Mouse (Mus musculus): ENCODE data around the gene Osgin1. TPM values are rescaled to one million over a fixed set of nuclear protein-coding genes. Genes with fewer than 3 reads are reported as not detected.

Osgin1 gene
- 41.2 and 49.7 TPM in 2 replicates for polyA plus RNA-seq (2015; fragmentation: Nextera tagmentation; extraction: Ambion mirVana)

- Histone ChIP-seq H3K9me3 (replicated peaks) (no peaks in the 10 kb centered on the region), H3K4me3 (replicated peaks) (no peak within 1 kb of the TSS), H3K4me1 (replicated peaks) (peaks cover 69% of the 10 kb centered on the region), H3K27ac (replicated peaks) (peak within 1 kb of the TSS; percentile 59), H3K36me3 (replicated peaks) (no peaks in the 10 kb centered on the region), H3K4me2 (no peak within 1 kb of the TSS; the same call in 1 of the 2 replicates), H3K27me3 (no peaks in the 10 kb centered on the region), H3K9ac (no peak within 1 kb of the TSS)
- ATAC-seq (ENCODE audit: insufficient read depth), result no peak
- WGBS (ENCODE audit: insufficient replicate concordance), result 73% methylated on average over 13 of the region's 13 CpGs
Observed at GRCm38 (mm10) chr8:119433582-119434174, at the start of gene Osgin1. Gene Osgin1, plus strand, starts transcription at chr8:119434124.

- Histone ChIP-seq H3K9ac (no peak overlapping the region), H3K4me1 (replicated peaks) (no peaks in the 10 kb centered on the region), H3K27ac (replicated peaks) (no peak overlapping the region), H3K9me3 (replicated peaks) (no peaks in the 10 kb centered on the region), H3K36me3 (replicated peaks) (no peaks in the 10 kb centered on the region), H3K4me3 (replicated peaks) (no peak overlapping the region), H3K27me3 (no peaks in the 10 kb centered on the region), H3K4me2 (no peak overlapping the region)
- WGBS (ENCODE audit: insufficient replicate concordance), result 23% methylated on average over 10 of the region's 10 CpGs
- no peak for ATAC-seq (ENCODE audit: insufficient read depth)
Observed at GRCm38 (mm10) chr8:119384478-119384877, 49.4 kb upstream of the Osgin1 start.

- no peaks in the 10 kb centered on the region for H3K9me3 ChIP-seq (replicated peaks)
- 41% methylated on average over 6 of the region's 6 CpGs for WGBS (ENCODE audit: insufficient replicate concordance)
- no peak overlapping the region for H3K27ac ChIP-seq (replicated peaks)
- H3K4me2 ChIP-seq, result no peak overlapping the region
- no peaks in the 10 kb centered on the region for H3K36me3 ChIP-seq (replicated peaks)
- no peak overlapping the region for H3K9ac ChIP-seq
- no peaks in the 10 kb centered on the region for H3K4me1 ChIP-seq (replicated peaks)
- no peak overlapping the region for H3K4me3 ChIP-seq (replicated peaks)
- H3K27me3 ChIP-seq, result no peaks in the 10 kb centered on the region
- ATAC-seq (ENCODE audit: insufficient read depth), result no peak
Observed at GRCm38 (mm10) chr8:119385854-119386253, 48.1 kb upstream of the Osgin1 start.

- H3K9ac ChIP-seq, result no peak overlapping the region
- no peak overlapping the region for H3K27ac ChIP-seq (replicated peaks)
- H3K4me3 ChIP-seq (replicated peaks), result no peak overlapping the region
- ATAC-seq (ENCODE audit: insufficient read depth), result no peak
- H3K4me2 ChIP-seq, result no peak overlapping the region
- no peaks in the 10 kb centered on the region for H3K9me3 ChIP-seq (replicated peaks)
- WGBS (ENCODE audit: insufficient replicate concordance), result 51% methylated on average over 6 of the region's 6 CpGs
- no peaks in the 10 kb centered on the region for H3K36me3 ChIP-seq (replicated peaks)
- H3K4me1 ChIP-seq (replicated peaks), result no peaks in the 10 kb centered on the region
- no peaks in the 10 kb centered on the region for H3K27me3 ChIP-seq
Observed at GRCm38 (mm10) chr8:119386988-119387387, 46.9 kb upstream of the Osgin1 start.

- no peak for ATAC-seq (ENCODE audit: insufficient read depth)
- Histone ChIP-seq H3K27ac (replicated peaks) (no peak overlapping the region), H3K36me3 (replicated peaks) (no peaks in the 10 kb centered on the region), H3K27me3 (no peaks in the 10 kb centered on the region), H3K4me2 (peak overlapping the region; percentile 97), H3K9ac (peak overlapping the region; percentile 50; the same call in 1 of the 2 replicates), H3K4me3 (replicated peaks) (peak overlapping the region; percentile 74), H3K9me3 (replicated peaks) (no peaks in the 10 kb centered on the region), H3K4me1 (replicated peaks) (peaks cover 33% of the 10 kb centered on the region)
- WGBS (ENCODE audit: insufficient replicate concordance), result 66% methylated on average over 9 of the region's 9 CpGs
Observed at GRCm38 (mm10) chr8:119394097-119394496, 39.8 kb upstream of the Osgin1 start.

- ATAC-seq (ENCODE audit: insufficient read depth), result peak; percentile 88
- 2% methylated on average over 44 of the region's 44 CpGs for WGBS (ENCODE audit: insufficient replicate concordance)
- Histone ChIP-seq H3K4me1 (replicated peaks) (peaks cover 35% of the 10 kb centered on the region), H3K27me3 (no peaks in the 10 kb centered on the region), H3K27ac (replicated peaks) (peak within 1 kb of the TSS; percentile 69), H3K4me2 (peak within 1 kb of the TSS; percentile 97), H3K36me3 (replicated peaks) (no peaks in the 10 kb centered on the region), H3K9ac (peak within 1 kb of the TSS; percentile 71), H3K4me3 (replicated peaks) (peak within 1 kb of the TSS; percentile 74), H3K9me3 (replicated peaks) (no peaks in the 10 kb centered on the region)
Observed at GRCm38 (mm10) chr8:119394524-119395026, 39.3 kb upstream of the Osgin1 start, which contains the start of gene Mlycd. Gene Mlycd, plus strand, starts transcription at chr8:119394878.

- H3K27me3 ChIP-seq, result no peaks in the 10 kb centered on the region
- 4% methylated on average over 83 of the region's 83 CpGs for WGBS (ENCODE audit: insufficient replicate concordance)
- ATAC-seq (ENCODE audit: insufficient read depth), result peak; percentile 45
Observed at GRCm38 (mm10) chr8:119395072-119395950, 38.6 kb upstream of the Osgin1 start.

DNA sequence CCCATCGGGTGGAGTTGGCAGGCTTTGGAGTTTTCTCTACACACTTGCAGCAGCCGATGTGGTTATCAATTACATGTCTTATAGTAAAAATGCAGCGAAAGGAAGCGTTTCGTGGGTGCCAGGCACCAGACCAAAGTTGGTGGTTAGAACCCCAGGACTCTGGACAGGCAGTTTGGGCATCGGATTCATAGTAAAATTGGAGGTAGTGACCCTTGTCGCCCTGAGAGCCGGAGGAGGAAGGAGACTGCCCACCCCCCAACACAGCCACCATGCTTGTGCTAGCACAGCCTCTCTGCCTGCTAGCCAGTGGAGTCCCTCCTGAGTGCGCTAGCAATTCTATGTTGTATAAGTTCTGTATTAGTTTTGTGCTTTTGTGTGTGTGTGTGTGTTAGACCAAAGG lies 35.4 kb upstream of the Osgin1 start:
- Histone ChIP-seq H3K36me3 (replicated peaks) (0 out of 2 replicates have a peak, but pooled peaks cover 3% of the 10 kb centered on the region), H3K9ac (no peak overlapping the region), H3K4me3 (replicated peaks) (no peak overlapping the region), H3K4me1 (replicated peaks) (peaks cover 42% of the 10 kb centered on the region), H3K9me3 (replicated peaks) (no peaks in the 10 kb centered on the region), H3K27ac (replicated peaks) (no peak overlapping the region), H3K4me2 (no peak overlapping the region), H3K27me3 (no peaks in the 10 kb centered on the region)
- 75% methylated on average over 9 of the region's 9 CpGs for WGBS (ENCODE audit: insufficient replicate concordance)
- ATAC-seq (ENCODE audit: insufficient read depth), result no peak

More at GRCm38 (mm10) chr8:119395072-119395950, 38.6 kb upstream of the Osgin1 start:
- Histone ChIP-seq H3K4me2 (peak overlapping the region; percentile 97), H3K36me3 (replicated peaks) (no peaks in the 10 kb centered on the region), H3K9me3 (replicated peaks) (no peaks in the 10 kb centered on the region), H3K4me3 (replicated peaks) (peak overlapping the region; percentile 74), H3K27ac (replicated peaks) (peak overlapping the region; percentile 69), H3K4me1 (replicated peaks) (peaks cover 35% of the 10 kb centered on the region), H3K9ac (peak overlapping the region; percentile 71)

- peaks cover 37% of the 10 kb centered on the region for H3K4me1 ChIP-seq (replicated peaks)
- no peak for ATAC-seq (ENCODE audit: insufficient read depth)
- H3K9me3 ChIP-seq (replicated peaks), result no peaks in the 10 kb centered on the region
- H3K36me3 ChIP-seq (replicated peaks), result 0 out of 2 replicates have a peak, but pooled peaks cover 3% of the 10 kb centered on the region
- no peak overlapping the region for H3K27ac ChIP-seq (replicated peaks)
- no peak overlapping the region for H3K4me2 ChIP-seq
- no peak overlapping the region for H3K9ac ChIP-seq
- WGBS (ENCODE audit: insufficient replicate concordance), result 68% methylated on average over 6 of the region's 6 CpGs
- no peaks in the 10 kb centered on the region for H3K27me3 ChIP-seq
- H3K4me3 ChIP-seq (replicated peaks), result no peak overlapping the region
Observed at GRCm38 (mm10) chr8:119399255-119399654, 34.7 kb upstream of the Osgin1 start.

GRCm38 (mm10) chr8:119400122-119400671 lies 33.7 kb upstream of the Osgin1 start:
- Histone ChIP-seq H3K27me3 (no peaks in the 10 kb centered on the region), H3K4me2 (no peak overlapping the region), H3K9ac (no peak overlapping the region), H3K36me3 (replicated peaks) (0 out of 2 replicates have a peak, but pooled peaks cover 9% of the 10 kb centered on the region), H3K27ac (replicated peaks) (no peak overlapping the region), H3K4me3 (replicated peaks) (no peak overlapping the region), H3K9me3 (replicated peaks) (no peaks in the 10 kb centered on the region), H3K4me1 (replicated peaks) (peaks cover 31% of the 10 kb centered on the region)
- no peak for ATAC-seq (ENCODE audit: insufficient read depth)
- 67% methylated on average over 9 of the region's 9 CpGs for WGBS (ENCODE audit: insufficient replicate concordance)

GRCm38 (mm10) chr8:119400904-119401303 lies 33.0 kb upstream of the Osgin1 start:
- 65% methylated on average over 3 of the region's 3 CpGs for WGBS (ENCODE audit: insufficient replicate concordance)
- H3K27me3 ChIP-seq, result no peaks in the 10 kb centered on the region

More at GRCm38 (mm10) chr8:119400904-119401303, 33.0 kb upstream of the Osgin1 start:
- ATAC-seq (ENCODE audit: insufficient read depth), result peak; percentile 40; the same call in 1 of the 2 replicates
- 0 out of 2 replicates have a peak, but pooled peaks cover 9% of the 10 kb centered on the region for H3K36me3 ChIP-seq (replicated peaks)
- no peak overlapping the region for H3K9ac ChIP-seq
- H3K4me1 ChIP-seq (replicated peaks), result peaks cover 24% of the 10 kb centered on the region
- H3K4me2 ChIP-seq, result no peak overlapping the region
- H3K9me3 ChIP-seq (replicated peaks), result no peaks in the 10 kb centered on the region
- H3K4me3 ChIP-seq (replicated peaks), result no peak overlapping the region
- no peak overlapping the region for H3K27ac ChIP-seq (replicated peaks)
